Mouse (Mus musculus) mouse embryonic stem cell (cell line): Measurements from ENCODE around the gene Ppox.

Experiments used
- in situ Hi-C, 2 experiments: fragments of 300-500 bp; cut with MboI; formaldehyde crosslinking; loops; 1 replicate in 1 of 2; 3 replicates in 1 of 2; pipeline ENCODE4 v1.14.3; 2019 to 2020; ENCODE audit warnings: low sequenced_read_pairs in 2 of 2, low pct_unique_long_range_greater_than_20kb in 1 of 2, mixed read lengths in 1 of 2; ENCODE audit not compliant: unreplicated experiment in 1 of 2

The Ppox gene

DNA sequence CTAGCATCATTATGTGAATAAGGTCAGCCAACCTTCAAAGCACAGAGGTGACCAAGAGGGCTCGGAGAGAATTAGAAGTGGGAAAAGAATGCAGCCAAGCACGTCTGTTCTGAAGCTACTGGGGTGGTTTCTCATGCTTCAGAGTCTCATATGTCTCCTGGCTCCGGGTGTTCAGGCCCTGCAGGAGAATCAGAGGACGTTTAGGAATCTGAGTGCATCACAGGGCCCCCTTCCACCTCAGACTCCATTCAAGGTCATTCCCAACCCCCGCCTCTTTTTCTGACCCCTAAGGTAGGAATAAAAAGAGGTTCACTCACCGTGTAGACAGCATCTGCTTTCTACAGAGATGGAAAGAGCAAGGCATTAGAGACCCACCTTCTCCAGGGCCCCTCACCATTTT, 51.2 kb downstream of the Ppox start:
- in situ Hi-C loops: no loop called here

- in situ Hi-C loops: no loop called here
Observed at GRCm38 (mm10) chr1:171227879-171228278, 53.1 kb downstream of the Ppox start.

DNA sequence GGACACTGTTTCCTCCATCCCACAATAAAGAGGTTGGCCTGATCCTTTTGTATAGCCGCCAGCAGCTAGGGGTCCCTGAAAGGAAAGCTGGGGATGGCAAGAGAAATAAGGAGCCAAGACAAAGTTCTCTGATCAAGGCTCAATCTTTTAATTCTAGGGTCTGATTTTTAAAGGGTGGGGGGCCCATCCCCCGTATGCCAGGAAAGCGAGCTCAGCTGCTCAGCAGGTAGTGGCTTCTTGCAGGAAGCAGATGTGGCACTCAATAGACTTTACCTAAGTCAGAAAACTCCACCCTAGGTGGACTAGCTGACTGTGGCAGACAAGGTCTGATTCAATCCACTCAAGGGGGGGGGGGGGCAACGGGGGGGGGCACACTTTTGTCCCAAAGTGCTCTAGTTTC, 54.2 kb downstream of the Ppox start:
- in situ Hi-C loops: no loop called here
